Mouse (Mus musculus) liver, embryonic 16.5 days (tissue): ENCODE measurements at regions not wholly inside any gene's neighbourhood (a gene's known extent, or its start where the extent isn't known, plus 50 kb on each side); places are given as distances from the start of the nearest gene placed in this dataset.
A peak's percentile ranks its signal among the peaks of the same experiment; 100 is the strongest.

Experiments
- ATAC-seq: fragments of 200-750 bp; cut with Nextera tagmentation; 2 replicates; pipeline ENCODE4 v1.8.0; 2017; ENCODE audit warnings: low read depth, mild to moderate bottlenecking, moderate number of reproducible peaks, moderate library complexity
- H3K27ac ChIP-seq: fragments of 300-500 bp; sonication (generic); 2 replicates; pipeline ENCODE4 v1.5.1; 2014; ENCODE audit warnings: mild to moderate bottlenecking, low read length
- H3K27me3 ChIP-seq: fragments of 300-500 bp; sonication (generic); 2 replicates; pipeline ENCODE4 v1.6.1; 2014; ENCODE audit warnings: low read depth, low read length, mixed read lengths; ENCODE audit not compliant: control insufficient read depth, insufficient read depth
- H3K36me3 ChIP-seq: fragments of 300-500 bp; sonication (generic); 2 replicates; pipeline ENCODE4 v1.6.1; 2014; ENCODE audit warnings: mild to moderate bottlenecking; ENCODE audit not compliant: control insufficient read depth, insufficient read depth
- H3K4me1 ChIP-seq: fragments of 300-500 bp; sonication (generic); 2 replicates; pipeline ENCODE4 v1.6.1; 2014; ENCODE audit warnings: low read depth, low read length, mixed read lengths; ENCODE audit not compliant: control insufficient read depth
- H3K4me2 ChIP-seq: fragments of 300-500 bp; sonication (generic); 2 replicates; pipeline ENCODE4 v1.6.1; 2014; ENCODE audit warnings: low read depth, low read length, mixed read lengths
- H3K4me3 ChIP-seq: fragments of 300-500 bp; sonication (generic); 2 replicates; pipeline ENCODE4 v1.5.1; 2014; ENCODE audit warnings: low read depth, mild to moderate bottlenecking, low read length
- H3K9ac ChIP-seq: fragments of 300-500 bp; sonication (generic); 2 replicates; pipeline ENCODE4 v1.6.1; 2014; ENCODE audit warnings: low read depth, low read length
- H3K9me3 ChIP-seq: fragments of 300-500 bp; sonication (generic); replicated peaks from 2 replicates; pipeline ENCODE4 v1.6.1; 2016; ENCODE audit warnings: low read length; ENCODE audit not compliant: control insufficient read depth
- WGBS: fragments of 180-500 bp; shearing (Covaris S2); extraction: QIAGEN DNeasy Blood & Tissue Kit; methylation state at CpG from one replicate; pipeline ENCODE4 v1.1.7; 2014; ENCODE audit not compliant: insufficient replicate concordance; 5-methylcytosine and 5-hydroxymethylcytosine counted together

GRCm38 (mm10) chr9:31578506-31579173, 114.4 kb upstream of the Tmem45b start:
- no peak overlapping the region for H3K4me2 ChIP-seq
- no peak overlapping the region for H3K27ac ChIP-seq
- H3K9ac ChIP-seq = no peak overlapping the region
- H3K4me1 ChIP-seq = no peaks in the 10 kb centered on the region
- no peaks in the 10 kb centered on the region for H3K36me3 ChIP-seq
- H3K4me3 ChIP-seq = no peak overlapping the region
- WGBS = 78% methylated on average over 8 of the region's 8 CpGs
- no peaks in the 10 kb centered on the region for H3K9me3 ChIP-seq
- ATAC-seq = no peak
- H3K27me3 ChIP-seq = no peaks in the 10 kb centered on the region

DNA sequence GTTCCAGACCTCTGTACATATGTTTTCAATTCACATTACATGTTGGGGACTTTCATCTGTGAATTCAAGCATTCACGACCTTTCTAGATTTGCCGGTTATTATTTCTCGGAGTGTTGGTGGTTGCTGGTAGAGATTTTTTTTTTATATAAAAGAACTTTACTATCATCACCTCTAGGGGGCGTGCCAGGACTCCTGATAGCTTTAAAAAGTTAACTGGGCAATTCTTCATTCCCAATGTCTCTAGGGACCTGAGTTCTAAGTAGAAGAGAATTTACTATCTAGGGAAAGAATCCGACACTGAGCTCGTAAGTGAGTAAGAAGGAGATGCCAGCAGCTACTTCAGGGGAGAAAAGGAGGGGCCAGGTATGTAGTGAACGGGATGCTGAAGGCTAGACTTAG, 112.8 kb upstream of the Tmem45b start:
- no peak overlapping the region for H3K27ac ChIP-seq
- no peak overlapping the region for H3K9ac ChIP-seq
- WGBS = 63% methylated on average over 7 of the region's 7 CpGs
- no peaks in the 10 kb centered on the region for H3K4me1 ChIP-seq
- no peak for ATAC-seq
- H3K27me3 ChIP-seq = no peaks in the 10 kb centered on the region
- H3K36me3 ChIP-seq = no peaks in the 10 kb centered on the region
- H3K4me3 ChIP-seq = no peak overlapping the region
- H3K9me3 ChIP-seq = no peaks in the 10 kb centered on the region
- H3K4me2 ChIP-seq = no peak overlapping the region

DNA sequence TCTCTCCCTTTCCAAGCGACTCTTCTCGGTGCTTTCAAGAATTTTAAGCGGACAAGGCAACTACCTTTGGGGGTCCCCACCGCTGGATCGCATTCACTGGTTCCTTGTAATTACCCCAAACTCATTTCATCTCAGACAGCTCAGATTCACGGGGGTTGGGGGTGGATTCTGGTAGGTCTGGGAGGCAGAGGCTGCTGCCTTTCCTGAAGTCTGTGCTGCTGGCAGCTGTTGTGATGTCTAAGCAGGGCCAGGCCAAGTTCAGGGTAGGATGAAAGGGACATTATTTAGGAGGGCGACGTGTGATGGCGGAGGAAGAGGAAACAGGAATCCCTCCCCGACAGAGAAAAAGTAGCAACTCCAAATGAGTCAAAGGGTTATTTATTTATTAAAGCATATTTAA, 102.8 kb upstream of the Tmem45b start:
- no peak for ATAC-seq
- H3K4me1 ChIP-seq = no peaks in the 10 kb centered on the region
- 70% methylated on average over 10 of the region's 10 CpGs for WGBS
- H3K27me3 ChIP-seq = no peaks in the 10 kb centered on the region
- H3K9ac ChIP-seq = no peak overlapping the region
- no peak overlapping the region for H3K4me2 ChIP-seq
- no peaks in the 10 kb centered on the region for H3K36me3 ChIP-seq
- H3K27ac ChIP-seq = no peak overlapping the region
- H3K9me3 ChIP-seq = no peaks in the 10 kb centered on the region
- H3K4me3 ChIP-seq = no peak overlapping the region

GRCm38 (mm10) chr9:31566257-31567007, 102.2 kb upstream of the Tmem45b start:
- WGBS = 75% methylated on average over 31 of the region's 31 CpGs
- ATAC-seq = no peak

GRCm38 (mm10) chr9:31564996-31565773, 100.9 kb upstream of the Tmem45b start:
- Histone ChIP-seq H3K27ac (no peak overlapping the region), H3K36me3 (no peaks in the 10 kb centered on the region), H3K27me3 (no peaks in the 10 kb centered on the region), H3K4me2 (no peak overlapping the region), H3K4me3 (no peak overlapping the region), H3K9me3 (no peaks in the 10 kb centered on the region), H3K9ac (no peak overlapping the region), H3K4me1 (no peaks in the 10 kb centered on the region)
- no peak for ATAC-seq
- 53% methylated on average over 12 of the region's 12 CpGs for WGBS

More at GRCm38 (mm10) chr9:31566257-31567007, 102.2 kb upstream of the Tmem45b start:
- no peaks in the 10 kb centered on the region for H3K9me3 ChIP-seq
- no peak overlapping the region for H3K27ac ChIP-seq
- H3K9ac ChIP-seq = no peak overlapping the region
- no peak overlapping the region for H3K4me3 ChIP-seq
- H3K27me3 ChIP-seq = no peaks in the 10 kb centered on the region
- H3K36me3 ChIP-seq = no peaks in the 10 kb centered on the region
- H3K4me2 ChIP-seq = no peak overlapping the region
- no peaks in the 10 kb centered on the region for H3K4me1 ChIP-seq

DNA sequence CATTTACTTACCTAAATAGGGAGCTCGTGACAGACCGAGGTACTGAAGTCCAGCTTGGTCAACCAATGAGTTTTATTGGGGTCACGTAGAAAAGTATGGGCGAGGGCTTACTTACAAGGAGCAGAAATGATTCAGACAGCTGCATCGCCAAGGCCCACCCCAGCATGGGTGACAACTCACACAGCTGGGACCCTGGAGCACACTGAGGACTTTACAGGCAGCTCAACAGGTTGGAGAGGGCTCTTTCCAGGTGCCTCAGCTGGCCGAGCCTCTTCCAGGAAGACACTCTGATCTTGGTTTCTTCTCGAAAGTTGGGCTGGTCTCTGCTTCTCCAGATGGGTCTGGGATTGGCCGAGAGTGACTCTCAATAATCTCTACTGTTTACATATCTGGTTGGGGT, 99.3 kb upstream of the Tmem45b start:
- no peaks in the 10 kb centered on the region for H3K9me3 ChIP-seq
- H3K4me3 ChIP-seq = no peak overlapping the region
- no peaks in the 10 kb centered on the region for H3K27me3 ChIP-seq
- H3K36me3 ChIP-seq = no peaks in the 10 kb centered on the region
- no peak for ATAC-seq
- H3K4me2 ChIP-seq = no peak overlapping the region
- H3K4me1 ChIP-seq = no peaks in the 10 kb centered on the region
- 67% methylated on average over 8 of the region's 8 CpGs for WGBS
- H3K27ac ChIP-seq = no peak overlapping the region
- no peak overlapping the region for H3K9ac ChIP-seq

GRCm38 (mm10) chr9:31560226-31560556, 95.9 kb upstream of the Tmem45b start:
- Histone ChIP-seq H3K4me1 (no peaks in the 10 kb centered on the region), H3K9me3 (no peaks in the 10 kb centered on the region), H3K36me3 (no peaks in the 10 kb centered on the region), H3K27ac (no peak overlapping the region), H3K9ac (no peak overlapping the region), H3K27me3 (no peaks in the 10 kb centered on the region), H3K4me2 (no peak overlapping the region), H3K4me3 (no peak overlapping the region)
- WGBS = 39% methylated on average over 3 of the region's 3 CpGs
- no peak for ATAC-seq

DNA sequence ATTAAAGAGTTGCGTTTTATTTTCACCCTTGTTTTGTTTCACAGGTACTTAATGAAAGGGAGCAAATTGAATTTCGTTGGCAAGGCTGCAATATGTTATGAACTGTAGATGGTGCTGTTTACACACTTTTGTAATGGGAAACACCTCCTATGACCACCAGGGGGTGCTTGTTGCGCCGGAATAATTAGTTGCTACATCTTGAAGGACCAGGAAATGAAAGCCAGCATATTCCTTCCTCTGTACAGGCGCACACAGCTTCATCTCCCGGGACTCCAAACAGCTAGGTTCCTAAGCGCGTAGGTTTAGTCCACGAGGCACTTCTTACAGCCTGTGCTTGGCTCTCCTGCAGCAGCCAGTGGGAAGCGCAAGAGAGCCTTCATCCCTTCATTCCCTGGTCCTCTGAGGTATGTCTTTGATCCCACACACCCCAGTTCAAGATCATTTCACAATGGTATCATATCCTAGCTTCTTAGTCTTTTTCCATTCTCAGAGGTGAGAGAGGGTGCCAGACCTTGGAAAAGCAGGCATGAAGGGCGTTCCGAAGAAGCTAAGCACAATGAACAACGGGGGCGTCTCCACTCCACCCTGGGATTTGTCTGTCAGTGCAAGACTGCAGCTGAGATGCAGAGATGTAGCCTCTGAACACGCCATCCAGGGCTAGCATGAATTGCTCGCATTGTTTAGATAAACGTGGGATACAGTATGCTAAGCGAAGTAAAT, 95.4 kb upstream of the Tmem45b start:
- Histone ChIP-seq H3K4me1 (no peaks in the 10 kb centered on the region), H3K4me3 (no peak overlapping the region), H3K9ac (no peak overlapping the region), H3K27ac (no peak overlapping the region), H3K4me2 (peak overlapping the region; percentile 24; the same call in 1 of the 2 replicates), H3K27me3 (no peaks in the 10 kb centered on the region), H3K9me3 (no peaks in the 10 kb centered on the region), H3K36me3 (no peaks in the 10 kb centered on the region)
- 32% methylated on average over 18 of the region's 18 CpGs for WGBS
- ATAC-seq = no peak
